Mouse (Mus musculus) heart, embryonic 12.5 days (tissue): ENCODE data around the gene Ppp1r12b. TPM values are rescaled to one million over a fixed set of nuclear protein-coding genes. Genes with fewer than 3 reads are reported as not detected.
A peak's percentile ranks its signal among the peaks of the same experiment; 100 is the strongest.

ENCODE experiments used
- ATAC-seq: fragments of 200-750 bp; cut with Nextera tagmentation; 2 replicates; pipeline ENCODE4 v1.8.0; 2017; ENCODE audit warnings: moderate TSS enrichment, moderate library complexity; ENCODE audit not compliant: insufficient number of reproducible peaks, low FRiP score
- H3K27ac ChIP-seq: fragments of 300-500 bp; sonication (generic); 2 replicates; pipeline ENCODE4 v1.5.1; 2016; ENCODE audit warnings: mild to moderate bottlenecking, moderate library complexity; ENCODE audit not compliant: poor library complexity, severe bottlenecking
- H3K27me3 ChIP-seq: fragments of 300-500 bp; sonication (generic); replicated peaks from 2 replicates; pipeline ENCODE4 v1.6.1; 2016; ENCODE audit warnings: mild to moderate bottlenecking, moderate library complexity
- H3K36me3 ChIP-seq: fragments of 300-500 bp; sonication (generic); 2 replicates; pipeline ENCODE4 v1.6.1; 2016; ENCODE audit warnings: mild to moderate bottlenecking, moderate library complexity
- H3K4me1 ChIP-seq: fragments of 300-500 bp; sonication (generic); replicated peaks from 2 replicates; pipeline ENCODE4 v1.6.1; 2016; ENCODE audit warnings: mild to moderate bottlenecking
- H3K4me2 ChIP-seq: fragments of 300-500 bp; sonication (generic); 2 replicates; pipeline ENCODE4 v1.6.1; 2016; ENCODE audit warnings: mild to moderate bottlenecking, moderate library complexity
- H3K4me3 ChIP-seq: fragments of 300-500 bp; sonication (generic); 2 replicates; pipeline ENCODE4 v1.5.1; 2016; ENCODE audit warnings: mild to moderate bottlenecking
- H3K9ac ChIP-seq: fragments of 300-500 bp; sonication (generic); 2 replicates; pipeline ENCODE4 v1.6.1; 2016; ENCODE audit warnings: mild to moderate bottlenecking, moderate library complexity
- H3K9me3 ChIP-seq: fragments of 300-500 bp; sonication (generic); replicated peaks from 2 replicates; pipeline ENCODE4 v1.6.1; 2016; ENCODE audit warnings: mild to moderate bottlenecking, moderate library complexity
- WGBS: fragments of 180-500 bp; shearing (Covaris S2); methylation state at CpG from one replicate; pipeline ENCODE4 v1.1.7; 2016; 5-methylcytosine and 5-hydroxymethylcytosine counted together
- polyA plus RNA-seq: library from polyadenylated mRNA; unstranded; fragments of >200 nt; fragmentation: Nextera tagmentation; extraction: Ambion mirVana; gene quantifications from 2 replicates; pipeline ENCODE4 v1.2.1, GENCODE M21; 2016

Gene Ppp1r12b
- polyA plus RNA-seq, 1 experiment from 2014 or later, result 29.6 TPM

- WGBS, result 86% methylated on average over 3 of the region's 3 CpGs
- no peak overlapping the region for H3K27ac ChIP-seq
- no peaks in the 10 kb centered on the region for H3K27me3 ChIP-seq
- H3K9me3 ChIP-seq, result peaks cover 8% of the 10 kb centered on the region
- peaks cover 23% of the 10 kb centered on the region for H3K36me3 ChIP-seq
- no peak overlapping the region for H3K9ac ChIP-seq
- H3K4me2 ChIP-seq, result no peak overlapping the region
- no peak for ATAC-seq
- H3K4me3 ChIP-seq, result no peak overlapping the region
- H3K4me1 ChIP-seq, result peaks cover 17% of the 10 kb centered on the region
Measured at GRCm38 (mm10) chr1:134796536-134796935, 159.2 kb downstream of the Ppp1r12b start.

GRCm38 (mm10) chr1:134796076-134796475, 159.7 kb downstream of the Ppp1r12b start:
- Histone ChIP-seq H3K9me3 (peaks cover 8% of the 10 kb centered on the region), H3K4me3 (no peak overlapping the region), H3K27me3 (no peaks in the 10 kb centered on the region), H3K9ac (no peak overlapping the region), H3K4me2 (no peak overlapping the region), H3K27ac (no peak overlapping the region), H3K4me1 (peaks cover 13% of the 10 kb centered on the region), H3K36me3 (peaks cover 23% of the 10 kb centered on the region)
- WGBS, result 96% methylated on average over 1 of the region's 1 CpGs
- no peak for ATAC-seq

GRCm38 (mm10) chr1:134791456-134791855, 164.3 kb downstream of the Ppp1r12b start:
- H3K9me3 ChIP-seq, result no peaks in the 10 kb centered on the region
- H3K27ac ChIP-seq, result no peak overlapping the region

GRCm38 (mm10) chr1:134790716-134791439, 164.9 kb downstream of the Ppp1r12b start:
- Histone ChIP-seq H3K9ac (no peak overlapping the region), H3K4me1 (peaks cover 27% of the 10 kb centered on the region), H3K27ac (0 out of 2 replicates have a peak overlapping the region, but pooled peaks have one; percentile 43), H3K4me2 (no peak overlapping the region), H3K4me3 (no peak overlapping the region), H3K27me3 (no peaks in the 10 kb centered on the region), H3K36me3 (0 out of 2 replicates have a peak, but pooled peaks cover 3% of the 10 kb centered on the region), H3K9me3 (no peaks in the 10 kb centered on the region)
- no peak for ATAC-seq
- WGBS, result 78% methylated on average over 2 of the region's 2 CpGs

More at GRCm38 (mm10) chr1:134791456-134791855, 164.3 kb downstream of the Ppp1r12b start:
- H3K9ac ChIP-seq, result no peak overlapping the region
- H3K4me1 ChIP-seq, result peaks cover 26% of the 10 kb centered on the region
- H3K4me2 ChIP-seq, result no peak overlapping the region
- no peaks in the 10 kb centered on the region for H3K27me3 ChIP-seq
- no peak overlapping the region for H3K4me3 ChIP-seq
- H3K36me3 ChIP-seq, result 0 out of 2 replicates have a peak, but pooled peaks cover 3% of the 10 kb centered on the region
- ATAC-seq, result no peak

- Histone ChIP-seq H3K4me2 (no peak overlapping the region), H3K4me3 (no peak overlapping the region), H3K27ac (no peak overlapping the region), H3K27me3 (no peaks in the 10 kb centered on the region), H3K36me3 (no peaks in the 10 kb centered on the region), H3K9ac (0 out of 2 replicates have a peak overlapping the region, but pooled peaks have one; percentile 23), H3K4me1 (peaks cover 49% of the 10 kb centered on the region), H3K9me3 (no peaks in the 10 kb centered on the region)
- no peak for ATAC-seq
- WGBS, result 49% methylated on average over 7 of the region's 7 CpGs
Measured at GRCm38 (mm10) chr1:134788096-134788495, 167.6 kb downstream of the Ppp1r12b start.

GRCm38 (mm10) chr1:134784911-134785310, 170.8 kb downstream of the Ppp1r12b start:
- Histone ChIP-seq H3K4me3 (no peak overlapping the region), H3K27me3 (no peaks in the 10 kb centered on the region), H3K4me1 (peaks cover 51% of the 10 kb centered on the region), H3K4me2 (no peak overlapping the region), H3K9ac (no peak overlapping the region), H3K27ac (peak overlapping the region; percentile 88), H3K9me3 (no peaks in the 10 kb centered on the region), H3K36me3 (0 out of 2 replicates have a peak, but pooled peaks cover 4% of the 10 kb centered on the region)
- 84% methylated on average over 1 of the region's 1 CpGs for WGBS
- ATAC-seq, result no peak

GRCm38 (mm10) chr1:134784481-134784880, 171.3 kb downstream of the Ppp1r12b start:
- H3K27ac ChIP-seq, result peak overlapping the region; percentile 88
- H3K27me3 ChIP-seq, result no peaks in the 10 kb centered on the region
- no peaks in the 10 kb centered on the region for H3K9me3 ChIP-seq
- H3K9ac ChIP-seq, result no peak overlapping the region
- H3K36me3 ChIP-seq, result 0 out of 2 replicates have a peak, but pooled peaks cover 4% of the 10 kb centered on the region
- ATAC-seq, result no peak
- H3K4me3 ChIP-seq, result no peak overlapping the region
- no peak overlapping the region for H3K4me2 ChIP-seq
- WGBS, result 61% methylated on average over 6 of the region's 6 CpGs
- peaks cover 51% of the 10 kb centered on the region for H3K4me1 ChIP-seq

- H3K4me1 ChIP-seq, result peaks cover 51% of the 10 kb centered on the region
- peak; percentile 61 for ATAC-seq
- H3K9me3 ChIP-seq, result no peaks in the 10 kb centered on the region
- no peak overlapping the region for H3K9ac ChIP-seq
- no peaks in the 10 kb centered on the region for H3K27me3 ChIP-seq
- H3K27ac ChIP-seq, result peak overlapping the region; percentile 88
- no peak overlapping the region for H3K4me2 ChIP-seq
- WGBS, result 21% methylated on average over 4 of the region's 4 CpGs
- H3K36me3 ChIP-seq, result 0 out of 2 replicates have a peak, but pooled peaks cover 4% of the 10 kb centered on the region
- no peak overlapping the region for H3K4me3 ChIP-seq
Measured at GRCm38 (mm10) chr1:134783958-134784357, 171.8 kb downstream of the Ppp1r12b start.

GRCm38 (mm10) chr1:134782797-134783196, 172.9 kb downstream of the Ppp1r12b start:
- no peaks in the 10 kb centered on the region for H3K27me3 ChIP-seq
- H3K27ac ChIP-seq, result no peak overlapping the region
- WGBS, result 86% methylated on average over 5 of the region's 5 CpGs
- peaks cover 52% of the 10 kb centered on the region for H3K4me1 ChIP-seq
- no peak overlapping the region for H3K4me2 ChIP-seq
- no peaks in the 10 kb centered on the region for H3K9me3 ChIP-seq
- ATAC-seq, result no peak
- H3K9ac ChIP-seq, result no peak overlapping the region
- H3K36me3 ChIP-seq, result 0 out of 2 replicates have a peak, but pooled peaks cover 4% of the 10 kb centered on the region
- no peak overlapping the region for H3K4me3 ChIP-seq

GRCm38 (mm10) chr1:134777936-134778548, 177.7 kb downstream of the Ppp1r12b start:
- WGBS, result 32% methylated on average over 13 of the region's 13 CpGs
- peak overlapping the region; percentile 56 for H3K27ac ChIP-seq
- H3K4me1 ChIP-seq, result peaks cover 40% of the 10 kb centered on the region
- H3K27me3 ChIP-seq, result no peaks in the 10 kb centered on the region
- no peaks in the 10 kb centered on the region for H3K9me3 ChIP-seq
- H3K4me3 ChIP-seq, result no peak overlapping the region
- ATAC-seq, result no peak
- no peak overlapping the region for H3K4me2 ChIP-seq
- H3K9ac ChIP-seq, result peak overlapping the region; percentile 55
- peaks cover 38% of the 10 kb centered on the region for H3K36me3 ChIP-seq

GRCm38 (mm10) chr1:134777201-134777885, 178.4 kb downstream of the Ppp1r12b start:
- H3K9me3 ChIP-seq, result no peaks in the 10 kb centered on the region
- H3K27me3 ChIP-seq, result no peaks in the 10 kb centered on the region
- no peak overlapping the region for H3K4me2 ChIP-seq
- no peak overlapping the region for H3K9ac ChIP-seq
- no peak overlapping the region for H3K4me3 ChIP-seq
- peaks cover 36% of the 10 kb centered on the region for H3K4me1 ChIP-seq
- H3K27ac ChIP-seq, result peak overlapping the region; percentile 56
- peaks cover 45% of the 10 kb centered on the region for H3K36me3 ChIP-seq
- no peak for ATAC-seq
- WGBS, result 72% methylated on average over 12 of the region's 12 CpGs
